Mouse (Mus musculus) cerebellum, adult 9-11 months (tissue): ENCODE measurements around the gene Brd7.

Experiments
- DNase-seq: peaks from one replicate; pipeline ENCODE4 v3.0.0; 2022

Gene Brd7

GRCm38 (mm10) chr8:88349046-88349445 is 12.9 kb downstream of the Brd7 start:
- DNase-seq, result no peak

GRCm38 (mm10) chr8:88342026-88342425 is 20.0 kb downstream of the Brd7 start:
- no peak for DNase-seq

- no peak for DNase-seq
Observed at GRCm38 (mm10) chr8:88339887-88340695, 21.9 kb downstream of the Brd7 start.

DNA sequence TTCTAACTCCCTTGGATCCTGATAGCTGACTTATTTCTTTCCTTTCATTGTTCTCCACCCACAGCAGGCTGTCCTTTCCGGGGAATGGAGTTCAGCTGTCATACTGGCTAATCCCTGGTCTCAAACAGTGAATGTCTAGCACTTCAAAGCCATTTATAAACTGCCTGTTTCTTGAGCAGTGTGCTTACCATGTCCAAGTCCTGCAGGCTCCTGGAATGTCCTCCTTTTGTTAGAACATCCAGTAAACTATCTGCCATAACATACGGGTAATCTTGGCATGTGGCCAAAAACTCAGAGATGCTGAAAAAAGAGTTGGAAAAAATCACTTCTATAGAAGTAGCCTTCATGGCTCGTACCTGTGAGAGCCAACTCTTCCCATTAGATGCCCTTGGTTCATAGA is 22.8 kb downstream of the Brd7 start:
- peak; percentile 47 for DNase-seq

- no peak for DNase-seq
Observed at GRCm38 (mm10) chr8:88334975-88335374, 27.0 kb downstream of the Brd7 start.

- DNase-seq, result no peak
Observed at GRCm38 (mm10) chr8:88334384-88334783, 27.6 kb downstream of the Brd7 start.

- no peak for DNase-seq
Observed at GRCm38 (mm10) chr8:88330816-88331215, 31.2 kb downstream of the Brd7 start.

DNA sequence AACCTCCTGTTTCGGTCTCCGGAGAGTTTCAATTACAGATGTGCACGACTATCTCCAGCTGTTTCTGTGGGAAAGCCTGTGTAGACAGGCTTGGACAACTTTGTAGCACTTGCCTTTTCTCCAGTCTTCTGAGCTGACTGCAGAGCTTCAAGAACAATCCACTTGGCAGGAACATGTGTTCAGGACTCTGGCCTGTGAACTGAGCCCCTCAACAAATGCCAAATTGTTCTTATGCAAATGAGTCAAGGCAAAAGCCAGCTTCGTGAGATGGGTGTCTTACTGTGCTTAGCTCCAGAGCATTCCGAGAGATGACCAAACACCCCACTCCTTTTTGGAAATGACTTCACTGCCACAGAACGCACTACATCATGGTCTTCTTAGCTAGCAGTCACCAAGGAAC is 33.3 kb downstream of the Brd7 start:
- DNase-seq, result no peak

DNA sequence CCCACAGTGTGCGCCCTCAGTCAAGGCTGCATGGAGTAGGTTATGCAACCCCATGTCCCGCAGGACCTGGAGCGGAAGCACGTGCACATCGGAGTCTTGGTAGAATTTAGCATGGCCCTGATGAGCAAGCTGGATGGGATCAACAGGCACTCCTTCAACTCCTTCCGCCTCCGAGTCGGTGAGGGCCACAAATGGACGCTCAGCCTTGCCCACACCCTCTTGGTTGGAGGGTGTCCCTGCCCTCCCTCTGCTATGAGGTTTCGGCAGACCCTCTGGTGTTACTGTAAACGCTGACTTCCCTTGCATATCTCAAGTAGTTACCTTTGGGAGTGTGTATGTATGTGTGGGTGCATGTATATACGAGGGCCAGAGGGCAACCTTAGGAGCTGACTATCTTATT is 35.7 kb downstream of the Brd7 start:
- DNase-seq, result no peak

DNA sequence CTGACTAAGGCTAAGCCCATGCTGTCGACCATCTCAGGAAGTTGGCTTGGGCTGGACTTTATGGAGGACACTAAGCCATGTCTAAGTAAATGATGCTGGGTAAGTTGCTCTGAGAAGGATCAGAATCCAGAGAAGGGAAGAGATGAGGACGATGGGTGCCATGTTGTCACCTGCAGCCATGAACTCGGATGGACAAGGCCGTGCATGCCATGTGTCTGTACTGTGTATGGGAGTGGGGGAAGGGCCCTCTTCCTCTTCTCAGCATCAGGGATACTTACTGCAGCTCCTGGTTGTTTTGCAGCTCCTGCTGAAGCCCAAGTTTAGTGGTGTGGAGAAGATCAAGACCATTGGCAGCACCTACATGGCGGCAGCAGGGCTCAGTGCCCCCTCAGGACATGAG is 36.2 kb downstream of the Brd7 start:
- no peak for DNase-seq

- no peak for DNase-seq
Observed at GRCm38 (mm10) chr8:88325251-88325650, 36.7 kb downstream of the Brd7 start.

- no peak for DNase-seq
Observed at GRCm38 (mm10) chr8:88324760-88325159, 37.2 kb downstream of the Brd7 start.

GRCm38 (mm10) chr8:88323523-88323922 is 38.5 kb downstream of the Brd7 start:
- no peak for DNase-seq

DNA sequence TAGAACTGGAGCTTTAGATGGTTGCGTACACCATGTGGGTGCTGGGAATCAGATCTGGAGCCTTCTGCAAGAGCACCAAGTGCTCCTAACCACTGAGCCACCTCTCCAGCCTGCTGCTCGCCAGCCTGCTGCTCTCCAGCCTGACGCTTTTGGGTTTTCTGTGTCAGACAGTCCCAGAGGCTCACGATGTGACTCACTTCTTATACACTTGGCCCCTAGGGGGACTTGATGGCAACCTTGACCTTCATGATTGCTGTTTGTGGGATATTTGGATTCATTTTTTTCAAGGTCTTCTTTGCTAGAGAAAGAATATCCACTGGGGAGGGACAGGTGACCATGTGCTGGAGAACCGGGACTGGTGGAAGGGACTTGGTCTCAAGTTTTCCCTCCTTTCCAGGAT is 40.6 kb downstream of the Brd7 start:
- DNase-seq, result no peak

- no peak for DNase-seq
Observed at GRCm38 (mm10) chr8:88320134-88320533, 41.9 kb downstream of the Brd7 start.

GRCm38 (mm10) chr8:88318151-88318550 is 43.8 kb downstream of the Brd7 start:
- no peak for DNase-seq

GRCm38 (mm10) chr8:88317341-88317740 is 44.7 kb downstream of the Brd7 start:
- DNase-seq, result no peak

GRCm38 (mm10) chr8:88316139-88316931 is 45.7 kb downstream of the Brd7 start:
- no peak for DNase-seq

DNA sequence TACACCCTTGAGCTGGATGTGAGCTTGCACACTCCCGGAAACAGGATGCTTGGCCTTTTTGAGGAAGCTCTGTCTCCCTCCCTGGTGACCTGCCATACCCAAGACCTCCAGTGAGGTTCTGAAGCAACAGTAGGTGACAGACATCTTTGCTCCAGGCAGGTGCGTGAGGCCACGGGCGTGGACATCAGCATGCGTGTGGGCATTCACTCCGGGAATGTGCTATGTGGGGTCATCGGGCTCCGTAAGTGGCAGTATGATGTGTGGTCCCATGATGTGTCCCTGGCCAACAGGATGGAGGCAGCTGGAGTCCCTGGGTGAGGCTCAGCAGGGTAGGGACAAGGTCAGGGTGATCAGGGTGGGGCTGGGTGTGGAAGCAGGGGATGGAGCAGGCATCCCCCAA is 46.7 kb downstream of the Brd7 start:
- DNase-seq, result no peak

- peak; percentile 67 for DNase-seq
Observed at GRCm38 (mm10) chr8:88313991-88314390, 48.0 kb downstream of the Brd7 start.

- peak; percentile 40 for DNase-seq
Observed at GRCm38 (mm10) chr8:88312966-88313365, 49.0 kb downstream of the Brd7 start.

GRCm38 (mm10) chr8:88310286-88310685 is 51.7 kb downstream of the Brd7 start:
- no peak for DNase-seq

DNA sequence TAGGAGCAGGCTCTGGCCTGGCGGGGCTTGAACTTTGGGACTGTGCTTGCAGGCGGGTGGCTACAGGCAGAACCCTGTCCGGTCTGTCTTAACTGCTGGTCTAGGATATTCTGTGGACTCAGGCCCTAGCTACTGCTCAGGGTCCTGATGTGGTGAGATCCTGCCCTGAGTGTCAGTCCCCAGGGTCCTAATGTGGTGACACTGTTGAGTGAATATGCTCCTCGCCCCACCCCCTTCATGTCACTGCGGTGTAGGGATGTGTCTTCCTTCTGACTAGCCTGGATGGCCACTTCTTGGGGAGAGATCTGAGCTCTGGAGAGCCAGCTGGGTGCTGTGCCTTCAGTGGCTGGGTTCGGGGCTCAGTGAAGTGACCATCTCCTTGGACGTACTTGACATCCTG is 52.1 kb downstream of the Brd7 start:
- DNase-seq, result no peak

GRCm38 (mm10) chr8:88309274-88309873 is 52.6 kb downstream of the Brd7 start:
- no peak for DNase-seq
